Mouse (Mus musculus): ENCODE data around the gene Olfr1414.
"Not testable (repeated sequence)": the region's sequence is repeated elsewhere in the genome, so short reads cannot be mapped to it uniquely, and the experiment has no call there.

Gene Olfr1414

DNA sequence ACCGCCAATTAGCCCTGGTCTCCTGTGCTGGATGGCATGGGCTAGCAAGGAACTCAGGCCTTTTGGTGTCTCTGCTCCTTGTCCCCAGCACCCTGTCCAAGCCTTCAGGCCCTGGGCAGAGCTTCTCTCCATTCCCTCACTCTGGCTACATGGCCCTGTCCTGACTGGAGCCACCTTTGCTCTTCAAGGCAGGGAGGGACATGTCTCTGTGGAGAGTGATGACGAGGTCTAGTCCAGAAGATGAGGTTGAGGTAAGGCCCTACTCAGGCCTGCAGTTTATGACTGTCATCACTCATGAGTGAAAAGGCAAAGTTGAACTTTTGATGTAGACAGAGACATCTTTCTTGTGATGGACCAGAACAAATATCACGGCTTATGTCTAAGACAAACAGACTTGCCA lies at the start of gene Olfr1414:
TSS of gene Olfr1414 (minus strand) at position 101 of the 400 bp plus-strand sequence.
- no peak for DNase-seq

DNA sequence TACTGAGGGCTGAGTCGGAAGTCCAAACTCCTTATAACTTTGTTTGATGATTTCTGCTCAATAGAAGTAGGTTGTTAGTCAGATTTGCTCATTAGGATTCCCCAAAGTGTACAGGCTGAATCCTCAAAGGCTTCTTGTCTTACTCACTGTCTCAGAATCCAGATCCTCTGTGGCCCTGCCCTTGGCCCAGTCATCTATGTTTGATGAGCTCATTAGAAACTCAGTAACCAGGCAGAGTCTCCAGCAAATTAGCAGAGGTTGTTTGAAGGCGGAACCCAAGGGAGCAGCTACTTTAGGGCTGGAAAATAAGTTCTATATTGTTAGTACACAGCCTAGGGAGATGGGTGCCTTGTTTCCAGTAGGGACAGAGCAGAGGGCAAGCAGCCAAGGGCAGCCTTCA lies 27.5 kb upstream of the Olfr1414 start:
- DNase-seq = no peak

DNA sequence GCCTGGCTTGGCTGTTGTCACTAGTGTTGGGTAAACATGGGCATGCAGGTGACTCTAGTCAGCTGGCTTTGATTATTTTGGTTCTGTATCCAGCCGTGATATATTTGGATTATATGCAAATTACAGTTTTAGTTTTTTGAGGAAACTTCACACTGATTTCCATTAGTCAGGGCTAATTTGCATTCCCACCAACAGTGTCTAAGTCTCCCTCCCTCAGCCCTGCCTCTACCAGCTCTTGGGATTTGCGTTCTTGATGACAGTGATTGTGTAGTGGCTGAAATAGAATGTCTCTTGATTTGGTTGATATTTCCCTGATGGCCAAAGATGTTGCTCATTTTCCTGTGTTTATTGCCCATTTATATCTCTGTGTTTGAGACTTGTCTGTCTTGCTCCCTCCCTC lies 20.6 kb upstream of the Olfr1414 start:
- DNase-seq = no peak

DNA sequence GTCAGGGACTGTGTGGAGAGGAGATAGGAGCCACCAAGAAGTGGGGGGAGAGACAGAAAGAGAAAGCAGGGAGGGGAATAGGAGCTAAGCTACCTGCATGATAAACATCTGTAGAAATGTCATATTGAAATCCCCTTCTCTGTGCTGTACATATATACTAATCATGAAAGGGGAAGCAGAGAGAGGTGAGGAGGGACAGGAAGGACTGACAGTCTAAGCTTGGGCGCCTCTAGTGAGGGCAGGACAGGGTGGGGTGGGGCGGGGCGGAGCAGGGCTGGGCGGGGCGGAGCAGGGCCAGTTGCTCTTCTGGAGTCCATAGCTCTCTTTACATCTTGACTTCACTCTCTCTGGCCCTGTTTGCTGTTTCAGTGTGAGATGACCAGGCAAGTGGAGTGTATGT lies 18.5 kb upstream of the Olfr1414 start:
- DNase-seq = no peak

DNA sequence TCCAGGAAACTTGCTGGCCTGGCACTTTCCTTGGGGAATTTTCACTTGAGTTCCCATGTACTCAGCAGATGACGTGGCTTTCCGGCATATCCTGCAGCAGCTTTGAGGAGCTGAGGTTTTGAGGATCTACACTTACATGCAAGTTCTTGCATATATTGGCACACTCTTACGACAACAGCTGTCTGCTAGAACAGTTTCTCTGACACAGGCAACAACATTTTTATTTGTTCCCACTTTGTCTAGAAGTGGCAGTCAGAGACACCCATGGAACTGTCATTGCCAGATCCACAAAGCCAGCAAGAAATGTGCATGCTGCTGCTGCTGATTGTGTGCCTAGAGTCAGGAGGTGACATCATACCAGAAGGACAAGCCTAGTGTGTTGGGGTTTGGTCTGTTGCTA lies 5.3 kb upstream of the Olfr1414 start:
- no peak for DNase-seq

DNA sequence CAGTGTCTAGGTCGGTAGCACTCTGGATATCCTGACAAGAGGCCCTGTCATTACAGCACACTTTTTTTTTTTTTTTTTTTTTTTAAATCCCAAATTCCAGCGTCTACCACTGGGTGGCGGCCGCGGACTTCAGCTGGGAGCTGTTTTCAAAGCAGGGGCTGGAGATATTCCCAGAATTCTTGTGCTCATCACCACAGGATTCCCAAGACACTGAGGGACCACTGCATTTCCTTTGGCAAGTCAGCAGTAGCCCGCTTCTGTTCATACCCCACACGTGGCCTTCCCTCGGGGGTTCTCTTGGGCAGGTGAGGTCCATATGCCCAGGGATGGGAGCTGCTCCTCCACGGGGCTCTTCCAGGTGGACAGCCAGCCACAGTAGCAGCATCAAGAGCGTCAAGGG lies 2.9 kb upstream of the Olfr1414 start:
- peak in 1 of 2 experiments; percentile 33 for DNase-seq

DNA sequence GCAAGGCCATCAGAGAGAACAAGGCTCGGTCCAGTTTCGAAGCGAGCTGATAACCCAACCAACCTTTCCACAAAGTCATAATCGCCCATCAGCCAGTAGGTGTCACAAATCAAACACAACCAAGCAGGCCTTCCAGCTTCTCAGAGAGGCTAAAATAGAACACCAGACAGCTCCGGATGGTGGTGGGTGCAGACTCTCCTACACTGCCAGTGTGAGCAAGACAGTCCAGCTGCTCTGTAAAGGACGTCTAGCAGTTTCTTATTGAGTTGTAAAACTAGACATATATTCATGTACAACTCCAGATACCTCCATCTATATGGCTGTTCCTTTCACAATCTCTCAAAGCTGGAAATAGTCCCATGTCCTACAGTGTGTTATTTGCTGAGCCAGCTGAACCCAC lies 585 bp upstream of the Olfr1414 start:
- no peak for DNase-seq

DNA sequence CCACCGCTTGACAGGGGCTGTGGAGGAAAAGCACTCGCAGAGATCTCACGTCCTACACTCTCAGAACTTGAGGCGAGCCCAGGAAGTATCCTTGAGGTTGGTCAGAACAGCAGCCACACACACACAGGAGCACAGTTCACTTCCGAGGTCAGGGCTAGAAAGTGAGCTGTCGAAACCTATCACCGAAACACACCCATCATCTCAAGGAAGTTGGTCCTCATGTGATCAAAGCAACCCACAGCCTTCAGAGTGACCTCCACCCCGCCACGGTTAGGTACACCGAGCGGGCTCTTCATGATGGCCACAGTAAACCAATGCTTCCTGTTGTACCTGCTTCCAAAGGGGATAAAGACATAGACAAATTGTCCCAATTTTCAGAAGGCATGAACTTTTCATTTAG lies 3.1 kb downstream of the Olfr1414 start:
- DNase-seq = no peak

DNA sequence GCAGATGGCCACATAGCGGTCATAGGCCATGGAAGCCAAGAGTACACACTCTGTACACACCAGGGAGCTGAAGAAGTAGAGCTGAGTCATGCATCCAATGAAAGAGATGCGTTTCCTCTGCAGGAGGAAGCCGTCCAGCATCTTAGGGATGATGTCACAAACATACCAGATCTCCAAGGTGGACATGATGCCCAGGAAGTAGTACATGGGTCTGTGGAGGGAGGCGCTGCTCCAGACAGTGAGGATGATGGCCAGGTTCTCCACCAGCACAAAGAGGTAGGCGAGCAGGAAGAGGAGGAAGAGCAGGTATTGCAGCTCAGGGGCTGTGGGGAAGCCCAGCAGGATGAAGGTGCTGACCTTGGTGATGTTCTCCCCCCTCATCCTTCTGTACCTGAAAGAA lies 6.8 kb downstream of the Olfr1414 start:
- DNase-seq = not testable (repeated sequence)

DNA sequence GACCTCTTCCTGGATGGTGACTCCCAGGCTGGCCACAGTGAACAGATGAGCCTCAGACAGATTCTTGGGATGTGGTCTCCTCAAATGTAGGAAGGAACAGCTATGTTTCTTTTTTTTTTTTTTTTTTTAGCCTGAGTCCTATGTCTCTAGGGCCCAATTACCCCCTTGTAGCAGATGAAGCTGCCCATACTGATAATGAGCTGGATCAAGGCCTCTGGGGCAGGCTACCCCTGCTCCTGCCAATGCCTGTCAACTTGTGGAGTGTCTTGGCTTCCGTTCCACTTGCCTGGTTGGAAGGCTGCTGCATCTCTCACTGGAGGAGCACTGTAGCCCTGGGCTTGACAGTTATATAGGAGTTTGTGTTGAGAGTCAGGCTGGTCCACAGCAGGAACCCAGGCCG lies 22.5 kb downstream of the Olfr1414 start, which contains the start of gene Olfr1415:
TSS of gene Olfr1415 (minus strand) at position 101 of the 400 bp plus-strand sequence.
- DNase-seq = no peak

DNA sequence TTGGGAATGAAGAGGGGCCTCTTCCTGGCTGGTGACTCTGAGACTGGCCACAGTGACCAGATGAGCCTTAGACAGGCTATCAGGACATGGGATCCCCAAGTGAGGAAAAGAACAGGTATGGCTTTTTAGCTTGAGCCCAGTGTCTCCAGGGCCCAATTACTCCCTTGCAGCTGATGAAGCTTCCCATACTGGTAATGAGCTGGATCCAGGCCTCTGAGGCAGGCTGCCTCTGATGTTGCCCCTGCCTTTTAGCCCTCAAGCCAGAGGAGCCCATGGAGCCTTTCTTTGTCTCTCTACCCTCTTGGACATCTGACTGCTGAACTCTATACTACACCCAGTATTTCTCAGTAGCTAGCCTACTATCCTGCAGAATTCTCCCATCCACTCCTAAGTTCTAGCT lies 33.4 kb downstream of the Olfr1414 start, which contains the start of gene Olfr1416:
TSS of gene Olfr1416 (minus strand) at position 101 of the 400 bp plus-strand sequence.
- DNase-seq = no peak

DNA sequence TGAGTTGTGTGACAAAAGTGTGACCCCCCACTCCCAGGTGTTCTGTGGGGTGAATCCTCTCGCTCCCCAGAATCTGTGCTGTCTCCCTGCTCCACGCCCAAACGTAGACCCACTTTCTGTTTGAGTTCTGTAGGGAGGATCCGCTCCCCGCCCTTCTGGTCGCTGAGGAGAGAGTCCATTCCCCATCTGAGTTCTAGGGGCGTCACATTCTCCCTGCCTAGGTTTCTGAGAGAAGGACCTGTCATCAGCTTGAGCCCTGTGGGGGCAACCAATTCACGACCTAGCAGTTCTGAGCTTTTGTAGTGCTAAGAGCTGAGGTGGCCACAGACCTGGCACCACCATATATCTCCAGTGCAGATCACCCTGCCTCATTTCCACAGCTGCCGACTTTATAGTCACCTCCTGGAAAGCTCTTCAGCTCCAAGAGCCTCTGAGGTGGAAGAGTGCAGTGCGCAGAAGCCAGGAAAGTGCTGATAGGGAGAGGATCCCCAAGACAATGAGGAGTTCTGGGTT lies 44.3 kb downstream of the Olfr1414 start:
- no peak for DNase-seq

DNA sequence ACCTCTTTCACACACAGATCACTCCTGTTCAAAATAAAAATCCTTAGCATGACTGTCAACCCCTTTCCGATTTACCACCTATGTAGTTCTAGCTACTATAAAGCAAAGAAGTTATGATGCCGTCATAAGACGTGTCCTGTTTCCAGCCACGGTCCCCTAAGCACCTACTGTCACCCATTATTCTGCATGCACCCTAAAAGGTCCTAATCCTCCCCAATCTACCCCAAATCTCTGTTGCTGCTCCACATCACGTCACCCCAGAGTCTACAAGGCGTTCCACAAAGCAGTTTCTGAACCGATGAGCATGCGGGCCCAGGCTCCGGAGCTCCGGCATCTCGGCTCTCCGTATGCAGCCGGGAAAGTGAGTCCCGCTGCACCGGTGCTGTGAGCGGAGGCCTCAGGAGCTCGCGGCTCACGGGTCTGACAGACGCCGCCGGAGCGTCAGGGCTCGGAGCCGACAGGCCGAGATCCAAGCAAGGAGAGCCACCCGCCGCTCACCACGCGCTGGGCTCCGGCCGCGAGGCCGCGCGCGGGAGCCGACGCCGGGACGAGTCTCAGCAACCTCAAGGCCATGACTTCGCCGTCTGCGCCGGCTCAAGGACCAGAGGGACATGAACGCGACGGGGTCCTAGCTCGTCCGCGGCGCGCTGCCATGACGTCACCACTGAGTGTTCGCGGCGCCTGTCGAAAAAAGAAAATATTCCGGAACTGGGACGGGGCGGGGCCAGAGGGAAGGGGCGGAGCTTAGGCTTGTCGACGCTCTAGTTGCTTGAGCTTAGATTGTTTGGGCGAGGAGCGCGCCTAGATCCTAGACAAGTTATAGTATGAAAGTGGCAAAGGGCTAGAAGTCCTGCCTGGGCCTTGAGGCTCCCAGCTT lies 45.1 kb downstream of the Olfr1414 start, which contains the start of gene Ndufa10:
TSS of gene Ndufa10 (minus strand) at position 696 of the 877 bp plus-strand sequence.
- DNase-seq = peak; percentile 94 to 98

DNA sequence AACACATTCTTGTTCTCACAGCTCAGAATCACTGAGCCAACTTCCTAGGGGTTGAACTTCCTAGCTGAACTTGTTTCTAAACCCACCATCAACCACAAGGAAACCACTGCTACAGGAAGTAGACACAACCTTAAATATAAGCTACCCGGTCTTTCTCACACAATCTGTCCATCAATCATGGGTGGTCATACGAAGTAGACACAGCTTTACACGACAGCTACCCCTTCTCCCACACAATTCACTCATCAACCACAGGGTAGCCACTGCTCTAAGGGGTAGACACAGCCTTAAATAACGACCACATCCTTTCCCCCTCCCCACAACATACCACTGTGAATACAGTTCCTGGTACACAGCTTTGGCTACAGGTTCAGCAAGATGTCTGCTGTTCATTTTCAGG lies 49.6 kb downstream of the Olfr1414 start:
- no peak for DNase-seq

DNA sequence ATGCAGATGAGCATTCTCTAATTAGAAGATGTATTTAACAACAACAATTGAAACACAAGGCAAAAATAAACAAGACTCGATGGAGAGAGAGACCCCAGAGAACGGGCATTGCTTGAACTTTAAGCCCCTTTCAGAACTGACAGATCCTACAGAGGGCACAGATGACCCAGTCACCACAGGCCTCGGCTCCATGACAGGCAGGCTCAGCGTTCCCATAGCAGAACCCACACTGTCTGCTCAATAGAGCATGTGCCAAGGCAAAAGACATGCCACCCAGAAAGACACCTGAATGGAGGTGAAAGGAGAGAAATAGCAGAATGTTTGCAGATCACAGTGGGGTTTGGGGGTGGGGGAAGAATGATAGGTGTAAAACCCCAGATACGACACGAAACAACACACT lies 60.0 kb downstream of the Olfr1414 start:
- DNase-seq = no peak

DNA sequence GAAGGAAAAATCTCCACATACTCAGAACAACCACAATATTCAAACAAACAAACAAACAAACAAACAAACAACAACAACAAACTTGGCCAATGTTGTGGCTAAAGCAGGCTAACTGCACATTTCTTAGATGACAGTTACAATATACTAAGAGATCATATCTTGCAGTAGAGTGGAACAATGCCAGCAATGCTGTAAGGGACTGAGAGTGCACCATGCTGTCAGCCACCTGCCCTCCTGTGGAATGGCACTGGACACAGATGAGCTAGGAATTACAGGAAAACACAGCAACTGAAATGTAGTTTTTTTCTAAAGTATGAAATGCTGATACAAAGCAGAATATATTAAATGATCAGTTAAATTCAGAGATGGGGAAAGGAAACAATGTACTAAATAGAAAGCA lies 60.7 kb downstream of the Olfr1414 start:
- DNase-seq = no peak
